Mouse (Mus musculus): ENCODE measurements around the gene Fgfr1op.
"Not testable (repeated sequence)": the region's sequence is repeated elsewhere in the genome, so short reads cannot be mapped to it uniquely, and the experiment has no call there.

The Fgfr1op gene

DNA sequence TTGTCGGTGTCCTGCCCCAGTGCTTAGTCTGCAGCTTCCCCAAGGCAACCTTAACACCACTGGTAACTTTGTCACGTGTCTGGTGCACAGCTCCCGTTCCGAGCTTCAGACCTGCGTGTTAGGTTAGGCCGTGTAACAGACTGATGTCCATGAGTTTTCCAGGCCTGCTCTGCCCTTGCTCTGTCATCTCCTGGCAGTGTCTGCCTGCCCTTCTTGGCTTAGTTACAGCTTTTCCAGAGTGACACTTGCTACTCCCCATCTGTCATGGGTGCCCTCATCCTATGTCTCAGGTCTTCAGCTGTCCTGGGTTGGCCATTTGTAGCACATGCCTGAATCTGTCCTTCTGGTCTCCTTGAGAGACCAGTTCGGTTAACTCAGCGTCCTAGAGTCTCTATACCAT is 2.1 kb downstream of the Fgfr1op start:
- DNase-seq (ENCODE audit: low spot score in 2 of 2): not testable (repeated sequence)

DNA sequence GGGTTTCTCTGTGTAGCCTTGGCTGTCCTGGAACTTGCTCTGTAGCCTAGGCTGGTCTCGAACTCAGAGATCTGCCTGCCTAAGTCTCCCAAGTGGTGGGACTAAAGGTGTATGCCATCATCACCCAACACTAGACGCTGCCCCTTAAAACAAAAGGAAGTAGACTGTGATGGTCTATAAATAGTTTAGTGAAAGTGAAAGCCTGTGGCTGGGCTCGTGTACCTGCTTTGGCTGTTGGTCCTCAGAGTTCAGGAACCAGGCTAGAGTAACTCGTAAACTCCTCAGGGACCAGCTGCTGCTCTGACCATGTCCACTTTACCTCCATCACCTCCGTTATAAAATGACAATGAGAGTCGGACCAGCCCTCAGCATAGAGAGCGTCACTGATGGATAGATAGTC is 5.0 kb downstream of the Fgfr1op start:
- DNase-seq (ENCODE audit: low spot score in 2 of 2): no peak

DNA sequence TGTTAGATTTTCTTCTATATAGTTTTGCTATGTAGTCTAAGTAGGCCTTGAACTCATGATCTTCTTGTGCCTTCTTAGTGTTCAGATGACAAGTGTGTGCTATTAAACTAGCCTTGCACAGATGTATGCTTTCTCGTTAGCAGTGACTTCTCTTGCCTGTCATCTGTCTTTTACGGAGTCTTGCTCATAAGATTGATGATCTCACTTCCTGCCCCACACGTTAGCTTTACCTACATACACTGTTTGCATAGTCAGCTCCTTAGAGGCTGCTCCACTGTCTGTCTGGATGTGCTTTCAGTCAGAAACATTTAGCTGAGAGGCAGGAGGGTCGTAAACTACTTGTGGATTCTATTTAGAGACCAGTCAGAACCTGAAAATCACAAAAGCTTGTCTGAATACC is 5.8 kb downstream of the Fgfr1op start:
- DNase-seq (ENCODE audit: low spot score in 2 of 2): no peak

DNA sequence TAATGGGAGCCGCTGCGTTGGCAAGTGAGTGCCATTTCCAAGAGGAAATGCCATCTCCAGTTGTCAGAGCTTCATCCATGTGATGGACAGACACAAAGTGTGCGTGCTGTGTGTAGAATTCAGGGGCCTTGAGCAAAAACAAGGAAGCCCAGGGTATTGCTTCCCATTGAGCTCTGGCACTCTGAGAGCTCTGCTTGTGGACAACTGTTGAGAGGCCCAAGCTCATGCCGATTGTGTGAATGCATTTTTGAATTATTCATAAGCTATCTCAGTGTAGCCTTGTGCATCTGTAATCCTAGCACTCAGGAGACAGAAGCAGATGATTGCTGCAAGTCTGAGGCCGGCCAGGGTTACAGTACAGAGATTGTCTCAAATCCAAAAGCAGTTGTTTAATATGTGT is 11.8 kb downstream of the Fgfr1op start:
- DNase-seq (ENCODE audit: low spot score in 2 of 2): no peak

DNA sequence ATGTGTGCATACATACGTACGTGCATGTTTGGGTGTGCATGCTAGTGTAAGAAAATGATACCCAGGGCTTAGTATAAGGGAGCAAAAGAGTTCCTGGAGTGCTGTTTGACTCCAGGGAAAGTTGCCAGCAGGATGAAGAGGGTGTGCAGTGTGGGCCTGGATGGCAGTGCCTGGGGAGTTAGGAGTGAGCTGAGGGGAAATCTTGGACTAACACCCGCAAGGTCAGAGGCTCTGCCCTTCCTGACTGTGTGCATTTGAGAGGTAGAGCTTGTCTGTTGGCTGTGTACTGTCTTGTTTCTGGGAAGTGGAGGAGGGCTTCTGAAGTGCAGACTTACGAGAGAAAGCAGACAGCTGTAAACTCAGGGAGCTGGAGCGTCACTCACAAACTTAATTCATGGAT is 18.5 kb downstream of the Fgfr1op start:
- no peak for DNase-seq (ENCODE audit: low spot score in 2 of 2)

DNA sequence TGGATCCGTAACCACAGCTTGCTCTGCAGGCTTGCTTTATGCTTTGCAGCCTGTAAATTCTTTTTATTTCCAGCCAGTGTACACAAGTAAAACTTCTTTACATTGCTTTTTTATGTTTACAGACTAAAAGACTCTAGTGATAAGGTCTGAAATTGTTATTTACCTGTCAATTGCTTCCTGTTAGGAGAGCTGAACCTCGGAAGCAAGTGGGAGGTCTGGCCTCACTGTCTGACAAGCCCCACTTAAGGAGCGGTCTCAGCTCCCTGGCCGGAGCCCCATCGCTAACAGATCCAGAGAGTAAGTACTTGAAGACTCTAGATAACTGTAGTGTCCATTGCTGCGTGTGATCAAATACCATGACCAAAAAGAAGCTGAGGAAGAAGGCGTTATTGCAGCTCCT is 18.9 kb downstream of the Fgfr1op start:
- DNase-seq (ENCODE audit: low spot score in 2 of 2): no peak

DNA sequence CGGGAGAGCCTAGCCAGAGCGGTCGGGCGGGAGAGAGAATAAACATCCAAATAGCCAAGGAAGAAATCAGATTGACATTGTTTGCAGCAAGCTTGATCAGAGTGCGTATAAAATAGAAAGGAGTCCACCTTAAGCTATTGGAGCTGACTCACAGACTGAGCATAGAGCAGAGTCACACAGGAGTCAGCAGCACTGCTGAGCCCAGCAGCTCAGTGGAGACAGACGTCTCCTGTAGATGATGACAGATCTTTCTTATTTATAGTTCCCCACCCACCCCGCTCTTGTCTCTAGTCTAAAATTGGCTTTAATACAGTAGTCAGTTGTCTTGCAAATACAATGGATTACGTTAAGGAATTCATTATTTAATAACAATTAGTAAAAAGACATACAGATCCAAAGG is 28.4 kb downstream of the Fgfr1op start:
- no peak for DNase-seq (ENCODE audit: low spot score in 2 of 2)

DNA sequence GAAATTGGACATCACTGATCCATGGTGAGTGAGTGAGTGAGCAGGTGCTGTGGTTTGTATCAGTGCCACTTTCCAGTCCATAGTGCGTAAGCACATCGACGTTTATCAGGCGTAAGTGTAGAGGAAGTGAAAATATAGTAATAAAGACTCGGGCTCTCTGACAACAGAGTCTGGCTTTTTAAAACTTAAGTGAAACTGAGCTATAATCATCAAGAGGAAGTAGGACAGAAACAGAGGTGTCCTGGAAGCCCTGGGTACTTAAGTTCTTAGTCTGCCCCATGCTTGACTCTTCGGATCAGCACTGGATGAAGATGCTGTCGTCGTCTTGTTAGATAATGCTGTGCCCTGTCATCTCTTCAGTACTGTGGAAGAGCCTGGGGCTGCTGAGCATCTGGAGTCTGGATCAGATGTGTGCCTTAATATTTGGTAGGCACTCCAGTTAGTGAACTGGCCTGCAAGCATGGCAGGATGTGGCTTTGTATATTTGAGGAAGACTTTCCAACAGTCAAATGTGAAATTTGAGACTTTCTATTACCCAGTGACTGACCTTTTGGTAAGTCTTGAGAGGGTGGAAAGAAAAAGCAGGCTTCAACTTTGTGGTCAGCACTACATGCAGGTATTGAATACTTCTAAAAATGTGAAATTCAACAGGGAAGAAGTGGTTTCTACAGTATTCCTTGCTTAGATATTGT is 30.5 kb downstream of the Fgfr1op start:
- no peak for DNase-seq (ENCODE audit: low spot score in 2 of 2)

DNA sequence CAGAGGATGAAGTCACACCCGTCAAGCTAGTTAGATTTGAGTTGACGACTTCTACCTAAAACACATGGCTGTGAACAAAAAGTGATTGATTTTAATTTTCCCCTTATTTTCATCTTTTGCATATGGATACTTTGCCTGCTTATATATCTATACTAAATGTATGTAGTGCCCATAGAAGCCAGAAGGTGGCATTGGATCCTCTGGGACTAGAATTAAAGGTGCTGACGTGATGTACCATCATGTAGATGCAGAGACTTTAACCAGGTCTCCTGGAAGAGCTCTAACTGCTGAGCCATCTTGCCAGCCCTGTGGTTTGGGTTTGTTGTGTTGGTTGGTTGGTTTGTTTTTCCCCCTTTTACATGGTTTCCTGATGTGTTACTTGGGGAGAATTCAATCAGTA is 32.4 kb downstream of the Fgfr1op start:
- DNase-seq (ENCODE audit: low spot score in 2 of 2): no peak

DNA sequence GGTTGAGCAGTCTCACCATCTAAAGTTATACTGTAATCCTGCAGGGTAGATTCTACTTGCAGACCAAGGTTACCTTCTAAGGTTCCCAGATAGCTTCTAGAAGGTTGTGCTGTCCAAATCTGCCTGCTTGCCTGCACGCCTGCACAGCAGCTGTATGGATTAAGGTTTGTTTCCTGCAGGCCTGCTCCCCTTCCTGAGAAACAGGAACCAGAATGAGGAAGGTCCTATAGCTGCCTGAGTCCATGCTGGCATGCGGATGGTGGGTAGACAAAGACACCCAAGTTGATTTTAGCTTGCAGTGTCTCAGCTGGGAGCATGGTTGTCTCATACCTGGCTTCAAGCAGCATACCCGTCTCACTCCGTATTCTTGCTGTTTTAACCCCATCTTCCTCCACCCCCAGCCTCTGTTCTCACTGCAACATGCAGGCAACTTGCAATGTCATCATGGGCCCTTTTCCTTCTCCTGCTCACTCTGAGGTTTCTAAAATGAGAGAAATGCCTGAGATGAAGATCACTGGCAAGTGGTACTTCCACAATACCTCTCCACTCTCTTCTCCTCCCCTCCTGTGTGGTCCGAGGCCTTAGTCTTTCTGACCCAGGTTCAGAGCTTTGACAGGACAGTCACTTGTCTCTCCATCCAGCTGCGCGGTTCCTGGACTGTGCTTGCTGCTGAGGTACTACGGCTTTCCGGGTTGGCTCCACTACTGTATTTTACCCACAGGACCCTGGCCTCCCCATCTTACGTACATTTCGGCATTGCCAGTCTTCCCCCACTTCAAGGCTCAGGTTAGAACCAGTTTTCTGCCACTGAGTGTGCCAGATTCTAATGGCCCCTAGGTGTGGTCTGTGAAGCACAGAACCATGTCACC is 34.0 kb downstream of the Fgfr1op start:
- peak in 1 of 2 experiments; percentile 44 for DNase-seq (ENCODE audit: low spot score in 2 of 2)

DNA sequence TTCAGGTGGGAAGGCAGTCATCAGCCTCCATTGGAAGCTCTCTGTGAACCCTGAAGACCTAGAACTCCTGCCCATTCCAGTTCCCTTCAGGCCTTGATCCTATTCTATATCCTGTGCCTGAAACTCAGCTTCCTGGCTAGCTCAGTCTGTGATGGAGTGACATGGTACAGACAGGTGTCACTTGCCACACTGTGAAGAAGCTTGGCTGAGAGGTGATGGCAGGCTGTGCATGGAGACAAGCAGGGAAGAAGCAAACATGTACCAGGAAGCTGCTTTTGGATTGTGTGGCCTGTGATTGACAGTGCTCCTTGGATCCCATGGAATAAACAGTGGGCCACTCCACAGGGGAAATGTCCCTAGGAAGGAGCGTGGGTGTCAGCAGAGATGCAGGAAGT is 34.6 kb downstream of the Fgfr1op start:
- no peak for DNase-seq (ENCODE audit: low spot score in 2 of 2)

DNA sequence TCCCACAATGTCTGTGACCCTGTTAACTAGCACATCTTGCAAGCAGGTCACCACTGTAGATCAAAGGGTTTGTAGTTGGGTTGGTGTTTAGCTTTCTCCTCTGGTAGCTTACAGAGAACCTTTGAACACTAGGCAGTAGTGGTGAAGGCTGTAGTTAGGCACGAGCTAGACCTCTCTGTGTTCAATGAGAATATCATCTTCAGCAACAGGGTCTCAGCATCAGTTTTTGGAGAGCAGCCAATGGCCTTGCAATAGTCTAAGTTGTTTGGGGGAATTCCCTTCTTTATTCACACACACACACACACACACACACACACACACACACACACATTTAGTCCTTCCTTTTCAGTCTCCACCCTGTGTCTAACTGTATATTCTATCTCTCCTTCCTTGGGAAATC is 38.2 kb downstream of the Fgfr1op start:
- no peak for DNase-seq (ENCODE audit: low spot score in 2 of 2)

DNA sequence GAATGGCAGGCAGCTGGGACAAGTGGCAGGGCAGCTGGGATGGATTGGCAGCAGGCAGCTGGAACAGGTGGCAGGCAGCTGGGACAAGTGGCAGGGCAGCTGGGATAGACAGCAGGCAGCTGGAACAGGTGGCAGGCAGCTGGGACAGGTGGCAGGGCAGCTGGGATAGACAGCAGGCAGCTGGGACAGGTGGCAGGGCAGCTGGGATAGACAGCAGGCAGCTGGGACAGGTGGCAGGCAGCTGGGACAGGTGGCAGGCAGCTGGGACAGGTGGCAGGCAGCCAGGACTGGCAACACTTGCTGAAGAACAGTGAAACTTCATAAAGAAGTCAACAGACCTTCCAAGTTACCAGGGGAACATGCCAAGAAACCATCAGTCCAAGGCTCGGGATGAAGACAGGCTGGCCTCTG is 39.9 kb downstream of the Fgfr1op start:
- not testable (repeated sequence) for DNase-seq (ENCODE audit: low spot score in 2 of 2)

DNA sequence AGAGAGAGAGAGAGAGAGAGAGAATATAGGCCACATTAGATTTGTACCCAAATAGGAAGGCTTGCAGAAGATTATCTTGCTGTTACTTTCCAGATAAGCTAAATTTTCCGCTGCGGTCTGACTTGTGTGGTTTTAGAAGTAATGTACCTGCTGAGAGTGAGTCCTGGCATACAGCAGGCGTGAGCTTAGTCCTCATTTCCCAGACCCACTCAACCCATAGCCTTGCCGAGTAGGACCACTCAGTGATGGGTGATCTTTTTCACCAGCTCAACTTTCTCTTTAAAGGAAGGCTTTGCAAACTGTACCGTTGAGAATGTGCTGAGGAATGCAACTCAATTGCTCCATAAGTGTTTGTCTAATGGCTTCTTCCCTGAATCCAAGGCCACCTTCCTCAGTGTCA is 41.4 kb downstream of the Fgfr1op start:
- DNase-seq (ENCODE audit: low spot score in 2 of 2): no peak

DNA sequence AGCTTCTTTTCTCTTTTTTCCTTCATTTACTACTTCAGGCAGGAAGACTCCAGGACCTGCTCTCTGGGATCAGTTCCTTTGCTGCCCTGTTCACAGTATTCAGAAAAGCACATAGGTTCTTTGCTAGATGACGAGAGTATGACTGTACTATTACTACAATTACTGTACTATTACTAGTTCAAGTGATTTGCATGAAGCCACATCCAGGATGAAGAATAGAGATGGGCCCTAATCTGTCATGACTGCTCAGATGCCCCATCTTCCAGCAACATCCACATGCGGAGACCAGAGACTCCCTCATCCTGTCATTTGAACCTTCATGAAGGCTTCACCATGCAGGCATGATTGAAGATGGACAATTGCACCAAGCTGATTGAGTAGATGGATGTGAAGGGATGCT is 44.4 kb downstream of the Fgfr1op start:
- DNase-seq (ENCODE audit: low spot score in 2 of 2): no peak

DNA sequence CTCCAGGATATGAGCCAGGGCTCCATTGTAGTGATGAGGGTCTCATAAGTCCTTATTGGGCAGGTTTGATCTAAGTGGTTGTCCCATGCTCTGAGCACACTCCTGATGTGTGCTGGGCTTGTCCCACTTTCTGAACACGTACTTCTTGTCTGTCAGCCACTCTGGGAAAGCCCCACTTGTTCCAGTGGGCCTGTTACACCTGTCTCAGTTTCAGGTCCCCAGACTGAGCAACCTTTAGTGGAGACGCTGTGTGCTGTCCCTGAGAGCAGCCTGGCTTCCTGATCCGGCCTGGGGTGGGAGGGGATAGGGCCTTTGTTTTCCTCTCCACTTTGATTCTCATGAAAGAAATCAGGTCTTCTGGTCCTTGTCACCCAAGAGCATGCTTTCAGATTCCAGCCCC is 44.9 kb downstream of the Fgfr1op start:
- DNase-seq (ENCODE audit: low spot score in 2 of 2): no peak

DNA sequence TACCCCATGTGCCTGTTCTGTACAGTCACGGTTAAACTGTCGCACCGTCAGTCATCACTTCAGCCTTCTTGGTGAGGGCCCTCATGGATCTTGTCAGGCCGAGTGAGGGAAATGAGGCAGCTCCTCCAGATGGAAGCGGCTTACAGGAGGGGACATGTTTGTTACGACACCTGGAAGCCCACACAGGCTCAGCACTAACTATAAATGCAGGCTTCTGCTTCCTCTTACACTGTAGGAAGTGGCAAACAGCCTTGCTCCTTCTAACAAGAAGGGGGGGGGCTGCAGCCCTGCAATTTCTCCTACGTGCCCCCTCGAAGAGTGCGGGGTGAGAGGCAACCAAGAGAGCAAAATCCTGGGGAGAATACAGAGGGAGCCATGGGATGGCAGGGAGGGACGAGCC is 45.4 kb downstream of the Fgfr1op start:
- no peak for DNase-seq (ENCODE audit: low spot score in 2 of 2)

DNA sequence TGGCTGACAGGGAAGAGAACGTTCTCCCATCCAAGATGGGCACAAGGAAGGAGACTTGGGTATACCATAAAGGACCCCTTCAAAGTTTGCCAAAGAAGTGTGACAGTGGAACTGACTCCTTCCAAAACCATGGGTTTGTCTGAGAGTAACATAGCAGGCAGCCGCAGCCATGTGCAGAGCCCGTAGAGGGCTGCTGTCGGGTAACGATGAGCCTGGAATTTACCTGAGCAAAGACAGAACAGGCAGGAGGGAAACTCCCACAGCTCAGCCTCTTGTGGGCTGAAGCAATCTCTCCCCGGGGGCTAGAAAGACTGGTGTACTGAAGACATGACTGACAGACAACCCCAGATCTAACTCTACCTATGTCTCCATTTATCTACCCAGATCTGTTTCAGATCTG is 46.1 kb downstream of the Fgfr1op start:
- DNase-seq (ENCODE audit: low spot score in 2 of 2): no peak

DNA sequence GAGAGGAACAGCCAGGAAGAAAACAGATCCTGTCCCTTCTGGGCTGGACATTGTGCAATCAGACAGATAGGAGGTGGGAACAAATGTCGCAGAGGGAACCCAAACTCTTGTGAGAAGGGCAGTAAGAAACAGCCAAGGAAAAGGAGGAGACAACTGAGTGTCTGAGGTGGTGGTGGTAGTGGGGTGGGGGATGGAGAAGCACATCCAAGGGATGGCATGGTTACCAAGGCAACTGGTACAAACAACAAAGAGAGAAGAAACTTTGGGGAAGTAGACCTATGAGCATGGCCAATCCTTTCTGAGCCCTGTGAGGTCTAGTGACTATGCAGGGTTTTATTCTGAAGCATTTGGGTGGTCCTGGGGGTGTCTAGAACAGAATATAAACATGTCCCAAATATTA is 49.1 kb downstream of the Fgfr1op start:
- DNase-seq (ENCODE audit: low spot score in 2 of 2): no peak

DNA sequence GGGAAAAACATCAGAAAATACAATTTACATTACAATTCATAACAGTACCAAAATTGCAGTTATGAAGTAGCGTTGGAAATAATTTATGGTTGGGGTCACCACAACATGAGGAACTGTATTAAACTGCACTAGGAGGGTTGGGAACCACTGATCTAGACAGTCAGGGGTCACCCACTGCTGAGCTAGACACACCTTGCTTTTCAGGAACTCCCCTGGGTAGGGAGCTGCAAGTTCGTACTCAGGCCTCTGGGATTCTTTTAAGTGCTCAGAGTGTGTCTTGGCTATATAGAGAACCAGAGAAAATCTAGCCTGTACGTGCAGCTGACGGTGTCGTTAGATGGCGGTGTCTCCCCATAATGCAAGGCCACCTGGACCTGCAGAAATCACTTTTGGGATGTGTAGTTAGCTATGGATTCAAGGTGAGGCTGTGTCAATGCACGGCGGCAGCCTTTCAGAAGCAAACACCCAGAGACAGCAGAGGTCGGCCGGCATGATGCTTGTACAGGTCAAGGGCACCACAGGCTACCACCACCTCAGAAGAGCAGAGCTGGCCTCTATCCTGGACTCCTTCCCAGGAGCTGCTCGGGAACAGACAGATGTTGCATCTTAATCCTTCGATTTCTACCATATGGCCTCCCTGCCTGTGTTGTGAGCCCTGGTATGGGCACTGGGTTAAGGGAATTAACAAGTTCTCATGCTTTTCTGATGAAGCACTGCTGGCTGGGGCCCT is 49.9 kb downstream of the Fgfr1op start:
- DNase-seq (ENCODE audit: low spot score in 2 of 2): no peak

DNA sequence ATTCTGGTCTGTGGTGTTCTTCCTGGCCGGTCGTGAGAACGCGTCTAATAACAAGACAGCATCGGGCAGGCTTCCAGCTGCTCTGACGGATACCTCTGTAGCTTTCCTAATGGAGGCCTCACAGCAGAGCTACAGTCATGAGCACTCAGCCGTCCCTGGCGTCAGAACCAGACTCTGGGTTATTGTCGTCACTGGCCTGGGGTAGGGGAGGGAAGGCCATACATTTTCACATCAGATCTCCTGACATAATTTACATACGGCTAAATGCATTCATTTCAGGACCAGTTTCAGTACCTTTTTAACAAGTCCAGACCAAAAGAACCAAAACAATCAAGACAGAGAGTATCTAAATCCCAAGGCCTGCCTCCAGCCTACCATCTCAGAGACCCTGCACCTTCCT is 57.9 kb downstream of the Fgfr1op start:
- no peak for DNase-seq (ENCODE audit: low spot score in 2 of 2)

DNA sequence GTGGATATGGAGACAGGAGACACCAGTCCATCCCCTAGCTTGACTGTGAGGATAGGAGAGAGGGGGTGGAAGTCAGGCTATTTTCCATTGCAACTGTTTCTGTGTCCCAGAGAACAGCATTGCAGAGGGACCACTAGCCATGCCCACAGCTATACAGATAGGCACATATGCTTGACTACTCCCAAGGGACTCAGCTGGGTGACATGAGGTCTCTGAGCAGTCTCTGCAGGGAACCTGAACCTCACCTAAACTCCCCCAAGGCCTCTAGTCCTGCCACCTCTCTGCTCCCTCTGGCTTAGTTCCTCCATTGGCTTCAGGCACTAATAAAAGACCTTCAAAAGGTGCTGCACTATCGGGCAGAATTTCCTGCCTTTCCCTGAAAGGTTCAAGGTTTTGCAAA is 58.8 kb downstream of the Fgfr1op start:
- no peak for DNase-seq (ENCODE audit: low spot score in 2 of 2)

DNA sequence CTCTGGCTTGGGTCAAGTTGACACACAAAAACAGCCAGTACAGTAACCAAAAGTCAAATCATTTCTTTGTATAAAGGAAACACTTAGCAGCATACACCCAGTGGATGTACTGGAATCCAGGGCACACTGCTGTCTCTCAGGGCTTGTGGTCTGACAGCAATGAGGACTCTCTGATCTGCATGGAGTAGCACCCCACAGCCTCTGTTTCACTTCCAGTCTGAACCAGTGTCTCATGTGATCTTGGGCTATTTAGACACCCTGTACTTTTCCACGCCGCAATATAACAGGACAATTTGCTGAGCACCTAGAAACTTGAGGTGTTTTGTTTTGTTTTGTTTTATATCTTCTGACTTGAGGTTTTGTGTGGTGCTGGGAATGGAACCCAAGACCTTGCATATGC is 59.9 kb downstream of the Fgfr1op start:
- no peak for DNase-seq (ENCODE audit: low spot score in 2 of 2)
